Mouse (Mus musculus): ENCODE measurements around the gene Chtf18. TPM values are rescaled to one million over a fixed set of nuclear protein-coding genes. Genes with fewer than 3 reads are reported as not detected.
A peak's percentile ranks its signal among the peaks of the same experiment; 100 is the strongest.

The Chtf18 gene
- total and polyA plus RNA-seq, 3 experiments = 35.5 to 71.1 TPM; not detected in 1

DNA sequence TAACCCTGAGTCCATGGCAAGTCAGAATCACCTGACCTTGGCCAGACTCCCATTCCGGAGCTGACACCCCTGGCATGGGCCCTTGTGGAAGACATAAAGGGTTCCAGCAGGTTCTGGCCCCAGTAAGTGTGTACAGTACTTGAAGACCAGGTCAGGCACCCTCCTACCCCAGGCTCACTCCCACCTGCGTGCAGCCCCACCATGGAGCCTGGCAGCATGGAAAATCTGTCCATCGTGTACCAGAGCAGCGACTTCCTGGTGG, 721 bp upstream of the Chtf18 start:
- H3K27ac ChIP-seq (ENCODE audit: control insufficient read depth, low read depth, low read length) = no peak overlapping the region
- DNase-seq (ENCODE audit: low read depth, low spot score) = no peak

DNA sequence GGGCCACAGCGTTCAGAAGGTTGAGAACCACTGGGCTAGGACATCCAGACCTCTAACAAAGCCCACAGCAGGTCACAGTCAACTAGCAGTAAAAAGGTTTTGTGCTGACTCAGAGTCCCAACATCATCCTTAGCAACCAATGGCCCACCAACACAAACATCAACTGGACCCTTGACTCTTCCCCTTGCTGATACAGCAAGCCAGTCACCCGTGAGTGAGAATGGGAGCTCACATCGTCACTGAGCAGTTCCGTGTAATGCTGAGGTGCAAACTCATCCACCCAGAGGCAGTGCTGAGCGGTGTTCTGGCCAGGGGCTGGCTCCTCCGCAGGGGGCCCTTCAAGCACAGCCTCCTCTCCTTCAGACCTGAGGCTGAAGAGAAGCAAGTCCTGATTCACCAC, 2.0 kb downstream of the Chtf18 start:
- no peak overlapping the region for H3K9ac ChIP-seq (ENCODE audit: control insufficient read depth, low read depth, low read length, poor library complexity, severe bottlenecking)
- H3K27me3 ChIP-seq (ENCODE audit: control insufficient read depth in 1 of 2, insufficient read depth in 2 of 2, low read length in 2 of 2) = no peaks in the 10 kb centered on the region
- H3K36me3 ChIP-seq (ENCODE audit: control insufficient read depth in 1 of 2, insufficient read depth in 2 of 2, low read length in 2 of 2) = no peaks in the 10 kb centered on the region
- DNase-seq (ENCODE audit: low read depth, low spot score) = no peak
- H3K4me1 ChIP-seq (ENCODE audit: control insufficient read depth in 1 of 2, insufficient read depth in 2 of 2, low read length in 2 of 2) = peaks cover 0 to 16% of the 10 kb centered on the region in 2 experiments; a peak in 2 of 4 replicates
- H3K4me3 ChIP-seq (ENCODE audit: control insufficient read depth in 1 of 2, insufficient read depth in 1 of 2, low read depth in 2 of 2, low read length in 2 of 2) = no peak overlapping the region
- H3K27ac ChIP-seq (ENCODE audit: control insufficient read depth, low read depth, low read length) = no peak overlapping the region
- TF ChIP-seq ZNF384 (IDR thresholded peaks at IDR 0.05; ENCODE audit: low read depth, low read length) = no peak
- no peak for TF ChIP-seq MYC (IDR thresholded peaks at IDR 0.05; ENCODE audit: low read depth, low read length)
- TF ChIP-seq MYB (IDR thresholded peaks at IDR 0.05; ENCODE audit: low read depth, low read length) = no peak
- TF ChIP-seq SIN3A (IDR thresholded peaks at IDR 0.05; ENCODE audit: low read length) = no peak
- TF ChIP-seq KAT2A (conservative IDR thresholded peaks at IDR 0.05; ENCODE audit: low read depth, low read length) = no peak
- TF ChIP-seq TBP (IDR thresholded peaks at IDR 0.05; ENCODE audit: low read depth, low read length) = no peak
- no peak for TF ChIP-seq POLR2AphosphoS2 (IDR thresholded peaks at IDR 0.05; ENCODE audit: low read length)
- no peak for TF ChIP-seq TCF12 (IDR thresholded peaks at IDR 0.05; ENCODE audit: low read depth, low read length)
- TF ChIP-seq TAL1 (IDR thresholded peaks at IDR 0.05; ENCODE audit: low read length) = no peak
- no peak for TF ChIP-seq SMC3 (IDR thresholded peaks at IDR 0.05; ENCODE audit: low read depth, low read length)
- TF ChIP-seq EP300 (IDR thresholded peaks at IDR 0.05; ENCODE audit: low read depth in 1 of 2, low read length in 2 of 2) = no peak
- TF ChIP-seq ETS1 (IDR thresholded peaks at IDR 0.05; ENCODE audit: low read depth, low read length) = no peak
- TF ChIP-seq E2F4 (IDR thresholded peaks at IDR 0.05; ENCODE audit: borderline replicate concordance, low read depth, low read length) = no peak
- TF ChIP-seq CHD1 (IDR thresholded peaks at IDR 0.05; ENCODE audit: low read depth, low read length) = no peak
- no peak for TF ChIP-seq MXI1 (IDR thresholded peaks at IDR 0.05; ENCODE audit: low read depth, low read length)
- no peak for TF ChIP-seq MAX (IDR thresholded peaks at IDR 0.05; ENCODE audit: low read length)
- TF ChIP-seq RAD21 (IDR thresholded peaks at IDR 0.05; ENCODE audit: low read depth, low read length) = no peak
- TF ChIP-seq NRF1 (IDR thresholded peaks at IDR 0.05; ENCODE audit: insufficient read depth, low read depth, low read length, poor library complexity, severe bottlenecking) = no peak
- TF ChIP-seq POLR2A (IDR thresholded peaks at IDR 0.05; ENCODE audit: control insufficient read depth in 1 of 2, insufficient read depth in 1 of 2, low read depth in 1 of 2, low read length in 2 of 2, poor library complexity in 1 of 2) = no peak
- H3K79me2 ChIP-seq (ENCODE audit: control insufficient read depth, insufficient read depth, low read length, poor library complexity) = peaks cover 8% of the 10 kb centered on the region
- no peaks in the 10 kb centered on the region for H3K9me3 ChIP-seq (replicated peaks; ENCODE audit: insufficient read depth, low read length)

More for the DNA sequence above, 721 bp upstream of the Chtf18 start:
- TF ChIP-seq ZC3H11A (IDR thresholded peaks at IDR 0.05; ENCODE audit: low read depth, low read length) (no peak), POLR2AphosphoS2 (IDR thresholded peaks at IDR 0.05; ENCODE audit: low read length) (no peak), POLR2AphosphoS5 (IDR thresholded peaks at IDR 0.05; ENCODE audit: borderline replicate concordance, low read depth, low read length) (no peak), RCOR1 (IDR thresholded peaks at IDR 0.05; ENCODE audit: low read depth, low read length) (no peak), TAL1 (IDR thresholded peaks at IDR 0.05; ENCODE audit: low read length) (no peak), SIN3A (IDR thresholded peaks at IDR 0.05; ENCODE audit: low read length) (no peak), GATA1 (IDR thresholded peaks at IDR 0.05; ENCODE audit: low read depth, low read length) (no peak), MAZ (IDR thresholded peaks at IDR 0.05; ENCODE audit: low read depth, low read length) (no peak), NRF1 (IDR thresholded peaks at IDR 0.05; ENCODE audit: insufficient read depth, low read depth, low read length, poor library complexity, severe bottlenecking) (no peak)
- H3K27me3 ChIP-seq (ENCODE audit: control insufficient read depth in 1 of 2, insufficient read depth in 2 of 2, low read length in 2 of 2) = no peaks in the 10 kb centered on the region
- peaks cover 0 to 16% of the 10 kb centered on the region in 2 experiments; a peak in 2 of 4 replicates for H3K4me1 ChIP-seq (ENCODE audit: control insufficient read depth in 1 of 2, insufficient read depth in 2 of 2, low read length in 2 of 2)
- H3K9ac ChIP-seq (ENCODE audit: control insufficient read depth, low read depth, low read length, poor library complexity, severe bottlenecking) = peak overlapping the region; percentile 73
- H3K9me3 ChIP-seq (replicated peaks; ENCODE audit: insufficient read depth, low read length) = no peaks in the 10 kb centered on the region
- peaks cover 8% of the 10 kb centered on the region for H3K79me2 ChIP-seq (ENCODE audit: control insufficient read depth, insufficient read depth, low read length, poor library complexity)
- H3K36me3 ChIP-seq (ENCODE audit: control insufficient read depth in 1 of 2, insufficient read depth in 2 of 2, low read length in 2 of 2) = no peaks in the 10 kb centered on the region
- peak overlapping the region; percentile 73 to 81 for H3K4me3 ChIP-seq (ENCODE audit: control insufficient read depth in 1 of 2, insufficient read depth in 1 of 2, low read depth in 2 of 2, low read length in 2 of 2)
